Mouse (Mus musculus) stomach, postnatal 0 days (tissue): ENCODE data around the gene Cul7.

Experiments
- CTCF ChIP-seq: IDR thresholded peaks from 2 replicates; pipeline ENCODE4 v1.5.1; 2016; ENCODE audit warnings: antibody characterized with exemption, low read depth, mild to moderate bottlenecking, moderate library complexity
- EP300 ChIP-seq: optimal IDR thresholded peaks from 2 replicates; pipeline ENCODE3; 2016; ENCODE audit warnings: antibody characterized with exemption

- TF ChIP-seq CTCF (no peak), EP300 (no peak)
Observed at GRCm38 (mm10) chr17:46628471-46628790, 21.7 kb upstream of the Cul7 start.
